Mouse (Mus musculus): ENCODE data around the gene Eif2b4. TPM values are rescaled to one million over a fixed set of nuclear protein-coding genes. Genes with fewer than 3 reads are reported as not detected.
A peak's percentile ranks its signal among the peaks of the same experiment; 100 is the strongest.

Gene Eif2b4
- polyA plus RNA-seq, 1 experiment from 2014 or later = 80.3 TPM

- Histone ChIP-seq H3K9ac (no peak overlapping the region), H3K4me3 (no peak overlapping the region), H3K4me2 (replicated peaks) (no peak overlapping the region), H3K27me3 (replicated peaks) (no peaks in the 10 kb centered on the region), H3K4me1 (peaks cover 6% of the 10 kb centered on the region; the same call in 1 of the 2 replicates), H3K36me3 (no peaks in the 10 kb centered on the region), H3K27ac (no peak overlapping the region), H3K9me3 (no peaks in the 10 kb centered on the region)
- ATAC-seq (ENCODE audit: low FRiP score, low read depth) = no peak
- WGBS = 95% methylated on average over 9 of the region's 9 CpGs
These were observed 12.0 kb downstream of the Eif2b4 start for GRCm38 (mm10) chr5:31181183-31181770.

DNA sequence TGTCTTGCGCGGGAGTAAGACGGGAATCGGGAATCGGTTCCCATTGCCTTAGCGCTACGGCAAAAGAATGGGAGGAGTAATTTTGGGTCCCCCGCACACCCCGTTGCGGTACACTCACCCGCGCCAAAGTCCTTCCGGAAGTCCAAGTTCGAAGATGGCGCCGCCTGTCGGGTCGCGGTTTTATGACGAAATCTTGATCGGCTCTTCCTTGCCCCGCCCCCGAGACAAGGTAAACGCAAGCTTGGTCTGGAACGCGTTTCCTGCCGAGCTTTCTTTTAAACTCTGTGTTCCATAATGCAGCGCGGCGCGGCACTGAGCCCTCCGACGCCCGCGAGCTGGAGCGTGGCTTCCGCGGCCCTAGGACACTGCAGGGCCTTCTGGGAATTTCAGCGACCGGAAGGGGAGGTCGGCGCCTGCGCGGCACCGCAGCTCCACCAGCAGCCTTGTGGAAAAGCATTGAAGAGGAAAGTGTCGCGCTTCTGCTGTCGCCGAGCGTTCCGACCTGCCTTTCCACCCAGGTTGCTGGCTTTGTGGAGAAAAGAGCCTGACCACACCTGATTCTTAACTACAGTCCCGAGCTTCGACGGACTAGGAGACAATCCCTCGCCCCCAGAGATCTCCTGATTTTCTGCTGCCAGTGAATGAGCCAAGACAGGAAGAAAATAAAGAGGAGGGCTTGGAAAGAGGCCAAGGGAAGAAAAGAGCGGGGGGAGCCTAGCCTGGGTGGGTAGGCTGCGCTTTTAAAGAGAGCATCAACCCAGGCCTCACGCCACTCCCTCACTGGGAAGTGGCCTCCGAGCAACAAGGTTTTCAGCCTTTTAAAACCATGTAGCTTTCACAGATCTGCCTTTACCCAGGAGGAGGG, 13.2 kb downstream of the Eif2b4 start, which contains the start of the genes Gm29609 and Gtf3c2:
Gene Gm29609 (minus strand): TSS at position 146 of the 865 bp plus-strand sequence.
Gene Gtf3c2 (minus strand): TSS at position 379 of the 865 bp plus-strand sequence.
- Histone ChIP-seq H3K4me3 (peak within 1 kb of the TSS; percentile 73), H3K9ac (peak within 1 kb of the TSS; percentile 78), H3K27me3 (replicated peaks) (no peaks in the 10 kb centered on the region), H3K27ac (peak within 1 kb of the TSS; percentile 75), H3K4me2 (replicated peaks) (peak within 1 kb of the TSS; percentile 93), H3K36me3 (no peaks in the 10 kb centered on the region), H3K9me3 (no peaks in the 10 kb centered on the region), H3K4me1 (peaks cover 6% of the 10 kb centered on the region; the same call in 1 of the 2 replicates)
- under 1% methylated on average over 59 of the region's 59 CpGs for WGBS
- peak; percentile 97 for ATAC-seq (ENCODE audit: low FRiP score, low read depth)

DNA sequence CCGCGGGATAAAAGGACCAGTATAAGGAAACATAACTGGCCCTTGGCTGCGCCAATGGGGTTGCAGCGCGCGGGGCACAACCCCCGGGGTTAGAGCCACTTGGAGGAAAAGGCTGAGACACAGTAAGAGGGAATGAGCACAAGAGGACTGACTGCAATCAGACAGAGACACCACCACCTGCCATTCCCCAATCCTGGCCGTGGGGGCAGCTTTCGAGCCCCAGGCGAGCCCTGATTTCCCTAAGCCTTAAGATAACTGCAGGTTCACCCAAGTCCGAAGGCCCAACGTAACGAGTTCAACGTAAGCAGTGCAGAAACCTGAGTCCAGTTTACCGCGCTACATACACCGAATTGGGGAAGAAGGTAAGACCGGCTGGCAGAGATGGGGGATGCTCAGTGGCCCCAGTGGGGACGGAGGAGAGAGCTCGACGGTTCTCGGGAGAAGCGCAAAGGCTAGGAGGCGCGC, 13.9 kb downstream of the Eif2b4 start:
- peak; percentile 14; the same call in 1 of the 2 replicates for ATAC-seq (ENCODE audit: low FRiP score, low read depth)
- peak overlapping the region; percentile 75; the same call in 1 of the 2 replicates for H3K27ac ChIP-seq
- peaks cover 5% of the 10 kb centered on the region for H3K36me3 ChIP-seq
- peak overlapping the region; percentile 78 for H3K9ac ChIP-seq
- WGBS = under 1% methylated on average over 25 of the region's 25 CpGs
- H3K9me3 ChIP-seq = no peaks in the 10 kb centered on the region
- H3K4me3 ChIP-seq = peak overlapping the region; percentile 73
- peak overlapping the region; percentile 93 for H3K4me2 ChIP-seq (replicated peaks)
- no peaks in the 10 kb centered on the region for H3K27me3 ChIP-seq (replicated peaks)
- H3K4me1 ChIP-seq = peaks cover 6% of the 10 kb centered on the region; the same call in 1 of the 2 replicates

DNA sequence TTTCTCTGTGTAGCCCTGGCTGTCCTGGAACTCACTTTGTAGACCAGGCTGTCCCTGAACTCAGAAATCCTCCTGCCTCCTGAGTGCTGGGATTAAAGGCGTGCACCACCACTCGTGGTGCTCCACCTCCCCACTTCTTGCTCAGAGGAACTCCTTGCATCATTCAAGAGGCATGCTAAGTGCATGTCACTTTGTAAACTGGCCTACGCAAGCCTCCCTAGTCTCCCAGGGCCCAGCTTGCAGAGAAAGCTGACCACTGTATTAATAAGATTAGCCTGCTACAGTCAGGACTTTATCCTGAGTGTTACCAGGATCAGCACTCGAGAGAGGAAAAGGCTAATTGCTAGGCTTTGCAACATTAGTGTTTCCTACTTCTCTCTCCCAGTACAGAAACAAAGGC, 24.6 kb downstream of the Eif2b4 start:
- H3K9me3 ChIP-seq = no peaks in the 10 kb centered on the region
- no peak overlapping the region for H3K27ac ChIP-seq
- no peaks in the 10 kb centered on the region for H3K4me1 ChIP-seq
- H3K4me3 ChIP-seq = no peak overlapping the region
- ATAC-seq (ENCODE audit: low FRiP score, low read depth) = no peak
- 92% methylated on average over 4 of the region's 4 CpGs for WGBS
- no peak overlapping the region for H3K9ac ChIP-seq
- no peaks in the 10 kb centered on the region for H3K27me3 ChIP-seq (replicated peaks)
- no peak overlapping the region for H3K4me2 ChIP-seq (replicated peaks)
- peaks cover 91% of the 10 kb centered on the region for H3K36me3 ChIP-seq

DNA sequence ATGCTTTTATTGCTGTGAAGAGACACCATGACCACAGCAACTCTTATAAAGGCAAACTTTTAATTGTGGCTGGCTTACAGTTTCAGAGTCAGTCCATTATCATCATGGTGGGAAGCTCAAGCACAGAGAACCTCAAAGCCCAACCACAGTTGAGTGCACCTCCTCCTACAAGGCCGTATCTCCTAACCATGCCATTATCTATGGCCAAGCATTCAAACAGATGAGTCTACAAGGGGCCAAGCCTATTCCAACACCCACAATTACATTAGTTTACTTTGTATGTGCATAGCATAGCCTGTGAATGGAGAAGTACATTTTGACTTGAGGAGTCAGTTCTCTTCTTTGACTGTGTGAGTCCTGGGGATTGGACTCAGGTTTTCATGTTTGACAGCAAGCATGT, 28.4 kb downstream of the Eif2b4 start:
- H3K9ac ChIP-seq = no peak overlapping the region
- H3K27me3 ChIP-seq (replicated peaks) = no peaks in the 10 kb centered on the region
- no peak overlapping the region for H3K27ac ChIP-seq
- H3K36me3 ChIP-seq = peaks cover 85% of the 10 kb centered on the region
- no peaks in the 10 kb centered on the region for H3K4me1 ChIP-seq
- no peak for ATAC-seq (ENCODE audit: low FRiP score, low read depth)
- no peak overlapping the region for H3K4me3 ChIP-seq
- no peaks in the 10 kb centered on the region for H3K9me3 ChIP-seq
- WGBS = 91% methylated on average over 1 of the region's 1 CpGs
- no peak overlapping the region for H3K4me2 ChIP-seq (replicated peaks)

GRCm38 (mm10) chr5:31162462-31162861, 30.8 kb downstream of the Eif2b4 start:
- H3K36me3 ChIP-seq = peaks cover 87% of the 10 kb centered on the region
- no peak for ATAC-seq (ENCODE audit: low FRiP score, low read depth)
- H3K9ac ChIP-seq = no peak overlapping the region
- no peak overlapping the region for H3K27ac ChIP-seq
- H3K4me2 ChIP-seq (replicated peaks) = no peak overlapping the region
- no peak overlapping the region for H3K4me3 ChIP-seq
- no peaks in the 10 kb centered on the region for H3K4me1 ChIP-seq
- H3K27me3 ChIP-seq (replicated peaks) = no peaks in the 10 kb centered on the region
- no peaks in the 10 kb centered on the region for H3K9me3 ChIP-seq

DNA sequence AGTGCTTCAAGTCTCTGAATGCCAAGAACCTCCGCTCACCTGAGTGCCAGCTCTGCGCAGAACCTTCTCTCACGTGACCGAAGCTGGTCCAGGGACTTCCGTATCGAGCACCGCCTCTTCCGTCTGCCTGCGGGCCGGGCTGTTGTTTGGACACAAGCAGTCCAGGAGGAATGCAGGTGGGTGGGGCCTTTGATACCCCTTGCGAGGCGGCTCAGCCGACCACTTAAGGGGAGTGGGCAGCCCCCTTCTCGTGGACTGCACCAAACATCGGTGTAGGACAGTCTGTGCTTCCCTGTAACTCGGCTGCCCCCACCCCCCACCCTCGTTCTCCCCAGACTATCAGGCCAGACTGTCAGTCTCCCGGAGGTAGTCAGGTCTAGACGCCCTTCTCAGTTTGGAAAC, 39.1 kb downstream of the Eif2b4 start, which contains the start of gene Mpv17:
Gene Mpv17 (minus strand): TSS at position 100 of the 402 bp plus-strand sequence.
- peak; percentile 90 for ATAC-seq (ENCODE audit: low FRiP score, low read depth)
- peak within 1 kb of the TSS; percentile 59 for H3K9ac ChIP-seq
- H3K27me3 ChIP-seq (replicated peaks) = no peaks in the 10 kb centered on the region
- peaks cover 40% of the 10 kb centered on the region for H3K36me3 ChIP-seq
- H3K4me2 ChIP-seq (replicated peaks) = peak within 1 kb of the TSS; percentile 80
- H3K4me3 ChIP-seq = peak within 1 kb of the TSS; percentile 66
- WGBS = 0% methylated on average over 19 of the region's 19 CpGs
- H3K27ac ChIP-seq = no peak within 1 kb of the TSS
- no peaks in the 10 kb centered on the region for H3K9me3 ChIP-seq
- H3K4me1 ChIP-seq = peaks cover 13% of the 10 kb centered on the region

- H3K9me3 ChIP-seq = no peaks in the 10 kb centered on the region
- H3K27ac ChIP-seq = no peak overlapping the region
- peaks cover 13% of the 10 kb centered on the region for H3K4me1 ChIP-seq
- peak overlapping the region; percentile 59 for H3K9ac ChIP-seq
- 43% methylated on average over 6 of the region's 6 CpGs for WGBS
- peak overlapping the region; percentile 80 for H3K4me2 ChIP-seq (replicated peaks)
- H3K27me3 ChIP-seq (replicated peaks) = no peaks in the 10 kb centered on the region
- H3K4me3 ChIP-seq = peak overlapping the region; percentile 66
- peak; percentile 43 for ATAC-seq (ENCODE audit: low FRiP score, low read depth)
- peaks cover 35% of the 10 kb centered on the region for H3K36me3 ChIP-seq
These were observed 39.6 kb downstream of the Eif2b4 start for GRCm38 (mm10) chr5:31153516-31154151.

DNA sequence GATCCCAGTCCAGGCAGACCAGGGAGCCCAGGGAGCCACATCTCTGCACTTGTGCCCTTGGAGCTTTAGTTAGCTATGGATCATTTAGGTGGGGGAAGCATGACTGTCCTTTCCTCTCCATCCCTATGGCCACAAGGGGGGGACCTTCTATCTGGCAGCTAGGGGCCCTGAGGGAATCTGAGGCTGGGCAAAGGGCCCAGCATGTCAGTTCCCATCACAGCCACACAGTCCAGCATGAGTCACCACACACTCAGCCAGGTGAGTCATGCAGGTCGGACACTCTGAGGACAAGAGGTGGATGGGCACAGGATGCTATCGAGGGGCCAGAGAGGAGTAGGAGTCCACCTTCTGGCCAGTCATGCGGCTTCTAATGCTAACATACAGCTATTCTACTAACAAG, 41.5 kb downstream of the Eif2b4 start:
- no peak overlapping the region for H3K9ac ChIP-seq
- no peak for ATAC-seq (ENCODE audit: low FRiP score, low read depth)
- H3K4me1 ChIP-seq = peaks cover 13% of the 10 kb centered on the region
- no peaks in the 10 kb centered on the region for H3K9me3 ChIP-seq
- no peak overlapping the region for H3K4me3 ChIP-seq
- peaks cover 16% of the 10 kb centered on the region; the same call in 1 of the 2 replicates for H3K36me3 ChIP-seq
- no peak overlapping the region for H3K4me2 ChIP-seq (replicated peaks)
- no peak overlapping the region for H3K27ac ChIP-seq
- H3K27me3 ChIP-seq (replicated peaks) = no peaks in the 10 kb centered on the region
- 96% methylated on average over 3 of the region's 3 CpGs for WGBS

GRCm38 (mm10) chr5:31149781-31150180, 43.4 kb downstream of the Eif2b4 start:
- Histone ChIP-seq H3K4me2 (replicated peaks) (no peak overlapping the region), H3K27ac (no peak overlapping the region), H3K36me3 (peaks cover 18% of the 10 kb centered on the region), H3K4me1 (peaks cover 12% of the 10 kb centered on the region), H3K9ac (no peak overlapping the region), H3K9me3 (no peaks in the 10 kb centered on the region), H3K4me3 (no peak overlapping the region), H3K27me3 (replicated peaks) (no peaks in the 10 kb centered on the region)
- no peak for ATAC-seq (ENCODE audit: low FRiP score, low read depth)
- WGBS = 84% methylated on average over 4 of the region's 4 CpGs

DNA sequence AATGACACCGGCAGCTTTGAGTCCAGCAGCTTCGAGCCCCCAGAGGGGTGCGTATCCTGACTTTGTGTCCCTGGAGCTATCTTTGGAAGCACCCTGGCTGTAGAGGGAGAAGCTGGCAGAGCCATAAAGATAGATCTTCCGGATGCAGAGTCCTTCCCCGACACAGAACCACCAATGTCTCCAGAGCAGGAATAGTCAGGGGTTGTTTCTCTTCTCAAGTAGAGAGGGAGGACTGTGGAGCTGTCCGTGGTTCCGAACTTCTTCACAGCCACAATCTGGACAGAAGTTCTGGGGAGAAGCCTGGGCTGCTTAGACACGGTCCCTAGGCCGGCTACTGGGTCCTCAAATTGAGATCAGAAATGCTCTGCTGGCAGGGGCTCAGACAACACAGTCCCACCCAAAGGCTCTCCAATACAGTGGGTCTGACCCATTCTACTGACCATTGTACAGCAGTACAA, 54.2 kb downstream of the Eif2b4 start:
- H3K9me3 ChIP-seq = no peaks in the 10 kb centered on the region
- WGBS = 17% methylated on average over 9 of the region's 9 CpGs
- peaks cover 59% of the 10 kb centered on the region for H3K27me3 ChIP-seq (replicated peaks)
- H3K4me2 ChIP-seq (replicated peaks) = peak overlapping the region; percentile 57; the same call in 1 of the 2 replicates
- peaks cover 15% of the 10 kb centered on the region for H3K36me3 ChIP-seq
- peaks cover 24% of the 10 kb centered on the region for H3K4me1 ChIP-seq
- no peak overlapping the region for H3K27ac ChIP-seq
- ATAC-seq (ENCODE audit: low FRiP score, low read depth) = no peak
- no peak overlapping the region for H3K9ac ChIP-seq
- H3K4me3 ChIP-seq = peak overlapping the region; percentile 10; the same call in 1 of the 2 replicates

Measured in neural tube, embryonic 12.5 days (tissue).